Mouse (Mus musculus): Measurements from ENCODE around the gene Pdcl3. TPM values are rescaled to one million over a fixed set of nuclear protein-coding genes. Genes with fewer than 3 reads are reported as not detected.

Gene Pdcl3
- 49.9 and 55.1 TPM in 2 replicates for polyA plus RNA-seq (2021; fragmentation: Nextera tagmentation)
- long read RNA-seq, experiment 1, transcript Pdcl3-201 (6 exons, 3,914 nt) = major isoform, 61 of 79 reads
- long read RNA-seq, experiment 1, partial matches to known transcripts = 6 of 79 reads
- long read RNA-seq, experiment 1, other reads (novel, unspliced or antisense) = 12 of 79 reads
- long read RNA-seq, experiment 2, transcript Pdcl3-201 (6 exons, 3,914 nt) = major isoform, 38 of 52 reads
- long read RNA-seq, experiment 2, partial matches to known transcripts = 7 of 52 reads
- long read RNA-seq, experiment 2, other reads (novel, unspliced or antisense) = 5 of 52 reads

DNA sequence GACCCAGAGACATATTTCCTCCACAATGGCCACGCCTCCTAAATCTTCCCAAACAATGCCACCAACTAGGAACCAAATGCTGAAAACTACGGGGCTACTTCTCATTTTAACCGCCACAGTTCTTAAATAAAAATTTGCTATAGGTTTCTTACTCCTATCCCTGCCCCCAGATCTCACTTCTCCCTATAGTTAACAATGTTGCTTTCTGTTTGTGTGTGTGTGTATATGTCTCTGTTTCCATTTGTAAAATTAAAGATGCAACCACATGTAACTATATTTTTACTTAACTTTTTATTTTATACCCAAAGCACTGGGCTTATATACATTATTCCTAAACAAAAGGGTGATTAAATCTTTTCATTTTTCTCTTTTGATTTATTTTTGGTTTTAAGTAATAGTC lies at the start of gene Pdcl3:
Pdcl3 (plus strand) TSS at position 301 of the 400 bp plus-strand sequence.

DNA sequence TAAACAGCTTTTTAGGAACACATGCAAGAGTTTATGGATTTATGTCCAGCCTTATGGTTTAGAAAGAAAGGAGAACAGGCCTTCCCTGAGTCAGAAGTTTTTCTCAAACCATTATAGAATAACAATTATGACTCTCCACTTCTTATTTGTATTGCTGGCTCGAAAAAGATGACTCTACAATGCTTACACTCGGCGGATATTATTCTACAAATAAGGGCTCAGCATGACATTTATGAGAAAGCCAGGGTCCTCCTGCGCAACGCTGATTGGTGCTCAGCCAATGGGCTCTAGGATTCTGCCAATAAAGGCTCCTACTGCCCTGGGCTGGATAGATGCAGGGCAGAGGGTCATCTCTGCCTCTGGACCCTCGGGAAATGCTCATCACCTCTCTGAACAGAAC lies 46.6 kb upstream of the Pdcl3 start, which contains the start of gene Nms:
Nms (plus strand) TSS at position 301 of the 400 bp plus-strand sequence.

Other genes with a start within 250 kb of the Pdcl3 start
- 16.6 and 21.1 TPM in 2 replicates for gene Lonrf2, start 148.9 kb upstream of the Pdcl3 start, polyA plus RNA-seq (2021; fragmentation: Nextera tagmentation)
- gene Chst10, start 87.4 kb upstream of the Pdcl3 start, polyA plus RNA-seq (2021; fragmentation: Nextera tagmentation) = 37.7 and 50.8 TPM in 2 replicates
- gene Nms, start 46.5 kb upstream of the Pdcl3 start, polyA plus RNA-seq (2021; fragmentation: Nextera tagmentation) = not detected in 2 replicates
- gene Npas2, start 208.1 kb downstream of the Pdcl3 start, polyA plus RNA-seq (2021; fragmentation: Nextera tagmentation) = 10.9 and 20.0 TPM in 2 replicates

All from left cerebral cortex, adult 6 months (tissue).